Mouse (Mus musculus) adrenal gland (tissue): ENCODE results near the gene Olfr1277.

Source experiments
- intact Hi-C: fragments of 180-260 bp; cut with DNase I; formaldehyde crosslinking; loops from one replicate; pipeline ENCODE4 v1.15.1; 2025
- long read RNA-seq, 2 experiments: library from polyadenylated mRNA; unstranded; transcript quantifications; one replicate each; pipeline ENCODE4 v2.0.0; 2020; ENCODE audit warnings: borderline replicate concordance in 1 of 2; ENCODE audit not compliant: insufficient replicate concordance in 1 of 2

The Olfr1277 gene
- long read RNA-seq, experiment 1 = 0 reads
- long read RNA-seq, experiment 2 = 0 reads

DNA sequence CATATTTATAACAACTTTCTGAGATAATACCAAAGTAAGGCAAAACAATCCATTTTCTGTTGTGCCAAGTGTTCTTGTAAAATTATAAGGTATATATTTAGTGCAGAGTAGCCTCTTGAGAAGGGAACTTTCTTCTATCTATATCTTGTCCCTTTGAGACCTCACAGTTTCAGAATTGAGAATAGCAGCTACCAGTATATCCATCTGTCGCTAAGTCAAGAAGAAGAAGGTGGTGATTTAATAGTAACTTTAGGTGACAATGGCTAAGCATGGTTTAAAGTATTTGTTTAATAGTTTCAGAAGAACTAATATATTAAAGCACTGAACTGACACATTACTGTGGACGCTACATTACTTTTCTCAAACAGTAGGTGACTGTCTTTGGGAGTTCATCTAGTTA, at the start of gene Olfr1277:
Gene Olfr1277, minus strand, starts transcription at position 101 of the 400 bp plus-strand sequence.
- intact Hi-C loops = no loop called here

DNA sequence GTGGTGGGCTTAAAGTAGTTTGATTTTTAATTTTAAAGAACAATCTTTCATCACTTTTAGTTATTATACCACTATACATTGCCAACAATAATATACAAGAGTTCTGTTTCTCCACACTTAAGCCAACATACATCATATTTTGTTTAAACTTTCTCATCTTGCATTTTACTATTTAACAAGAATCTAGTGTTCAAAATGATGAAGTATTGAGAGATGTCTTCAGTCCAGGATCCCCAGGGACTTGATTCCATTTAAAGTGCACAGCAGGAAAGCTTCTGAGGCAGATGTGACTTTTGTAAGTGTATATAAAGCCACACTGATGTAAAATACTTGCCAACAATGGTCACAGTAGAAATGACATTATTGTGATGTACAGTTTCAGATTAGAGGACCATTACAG, 39.8 kb upstream of the Olfr1277 start, which contains the start of gene Olfr1280:
Gene Olfr1280, plus strand, starts transcription at position 301 of the 400 bp plus-strand sequence.
- intact Hi-C loops = no loop called here

DNA sequence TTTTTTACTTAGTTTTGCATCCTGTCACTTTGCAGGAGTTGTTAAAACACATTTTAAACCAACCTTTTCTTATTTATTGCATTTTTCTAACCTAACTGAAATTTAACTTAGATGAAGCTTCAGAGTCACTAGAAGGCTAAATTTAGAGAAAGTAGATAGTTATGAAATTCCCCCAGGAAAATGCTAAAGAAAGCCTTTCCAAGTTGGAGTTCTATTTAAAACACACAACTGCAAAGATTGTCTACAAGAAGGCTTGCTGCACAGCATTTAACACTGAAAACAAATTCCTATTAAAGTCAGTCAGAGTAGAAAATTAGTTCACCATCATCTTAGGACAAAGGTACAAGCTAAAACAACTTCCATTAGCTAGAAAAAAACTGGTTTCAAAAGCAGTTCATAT, 26.5 kb upstream of the Olfr1277 start, which contains the start of gene Olfr1279:
Gene Olfr1279, plus strand, starts transcription at position 262 of the 400 bp plus-strand sequence.
- intact Hi-C loops = no loop called here

DNA sequence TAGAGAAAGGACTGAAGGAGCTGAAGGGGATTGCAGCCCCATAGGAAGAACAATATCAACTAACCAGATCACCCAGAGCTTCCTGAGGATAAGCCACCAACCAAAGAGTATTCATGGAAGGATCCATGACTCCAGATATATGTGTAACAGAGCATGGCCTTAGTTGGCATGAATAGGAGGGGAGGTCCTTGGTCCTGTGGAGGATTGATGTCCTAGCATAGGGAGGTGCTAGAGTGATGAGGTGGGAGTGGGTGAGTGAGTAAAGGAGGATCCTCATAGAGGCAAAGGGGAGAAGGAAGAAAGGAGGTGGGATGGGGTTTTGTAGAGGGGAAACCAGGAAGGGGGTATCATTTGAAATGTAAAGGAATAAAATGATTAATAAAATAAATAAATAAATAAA, 24.6 kb upstream of the Olfr1277 start:
- intact Hi-C loops = no loop called here

DNA sequence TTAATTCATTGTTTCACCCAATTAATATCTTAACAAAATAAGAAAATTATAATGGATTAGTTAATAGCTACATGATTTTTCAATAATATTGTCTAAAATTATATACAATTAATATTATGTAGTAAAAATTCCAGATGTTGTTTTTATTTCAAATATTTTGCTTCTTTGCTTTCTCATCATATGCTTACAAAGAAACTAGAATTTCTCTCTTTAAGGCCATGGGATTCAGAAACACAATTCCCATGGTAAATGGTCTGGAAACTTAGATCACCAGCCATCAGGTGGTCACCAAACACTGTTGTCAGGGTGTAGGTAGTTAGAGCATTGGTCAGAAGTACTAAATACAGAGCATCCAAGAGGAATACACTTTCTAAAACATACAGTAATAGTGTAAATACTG, 15.9 kb upstream of the Olfr1277 start, which contains the start of gene Olfr1278:
Gene Olfr1278, plus strand, starts transcription at position 301 of the 400 bp plus-strand sequence.
- intact Hi-C loops = no loop called here

DNA sequence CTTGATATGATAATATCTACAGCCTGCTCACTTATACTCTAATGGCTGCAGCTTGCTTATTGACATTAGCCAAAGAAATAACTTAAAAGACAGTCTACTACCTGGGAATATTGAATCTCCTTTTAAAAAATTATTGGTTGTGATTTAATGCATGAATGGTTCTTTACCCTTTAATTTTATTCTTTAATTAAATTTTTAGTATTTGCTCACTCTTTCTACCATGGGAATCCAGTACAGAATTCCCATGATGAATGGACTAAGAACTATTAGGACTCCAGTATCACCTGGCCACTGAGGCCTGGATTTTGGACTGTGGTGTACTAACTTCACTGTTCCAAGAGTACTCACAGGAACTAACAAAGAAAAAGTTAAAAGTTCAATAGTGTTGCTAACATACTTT, 19.7 kb downstream of the Olfr1277 start, which contains the start of gene Olfr1276:
Gene Olfr1276, plus strand, starts transcription at position 301 of the 400 bp plus-strand sequence.
- intact Hi-C loops = no loop called here

DNA sequence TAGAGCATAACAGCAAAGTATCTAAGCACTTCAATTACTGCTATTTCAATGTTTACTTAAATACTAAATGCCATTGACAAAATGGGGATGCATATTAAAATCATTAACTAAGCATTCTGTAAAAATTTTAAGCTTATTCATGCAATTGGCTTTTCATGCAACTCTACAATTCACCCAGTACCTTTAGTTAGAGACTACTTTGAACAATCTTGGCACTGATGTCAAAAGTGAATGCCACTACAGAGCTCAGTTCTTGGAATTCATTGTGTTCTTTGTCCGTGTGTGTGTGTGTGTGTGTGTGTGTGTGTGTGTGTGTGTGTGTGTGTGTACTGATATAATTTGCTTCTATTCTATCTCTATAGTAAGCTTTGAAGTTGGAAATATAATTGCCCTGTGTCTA, 38.7 kb downstream of the Olfr1277 start, which contains the start of gene Olfr1275:
Gene Olfr1275, minus strand, starts transcription at position 101 of the 400 bp plus-strand sequence.
- intact Hi-C loops = no loop called here

DNA sequence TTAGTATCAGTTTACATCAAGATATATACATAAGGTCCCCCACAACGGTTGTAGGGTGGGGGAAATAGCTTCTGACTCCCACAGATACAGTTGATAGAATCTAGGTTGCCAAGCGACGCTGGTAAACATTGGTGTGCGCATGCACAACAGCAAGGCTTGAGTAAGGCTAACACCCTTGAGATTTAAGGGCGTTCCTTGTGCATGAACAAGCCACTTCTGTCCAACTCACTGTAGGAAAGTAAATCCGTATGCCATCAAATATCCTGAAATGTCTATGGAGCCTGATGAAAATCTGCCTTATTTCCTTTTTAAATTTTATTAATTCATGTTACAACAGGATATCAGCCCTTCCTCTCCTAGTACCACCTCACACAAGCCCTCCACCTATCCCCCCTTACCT, 44.4 kb downstream of the Olfr1277 start, which contains the start of gene 4930430A15Rik:
Gene 4930430A15Rik, minus strand, starts transcription at position 101 of the 400 bp plus-strand sequence.
- intact Hi-C loops = no loop called here
